Mouse (Mus musculus): ENCODE results near the gene Tldc1.

Gene Tldc1

GRCm38 (mm10) chr8:119801168-119801567, 23.0 kb upstream of the Tldc1 start:
- DNase-seq (ENCODE audit: low spot score): no peak

- no peak for DNase-seq (ENCODE audit: low spot score)
These were observed 20.7 kb upstream of the Tldc1 start for GRCm38 (mm10) chr8:119798965-119799264.

- DNase-seq (ENCODE audit: low spot score): peak; percentile 48
These were observed 20.2 kb upstream of the Tldc1 start for GRCm38 (mm10) chr8:119798170-119798964.

GRCm38 (mm10) chr8:119795651-119796050, 17.4 kb upstream of the Tldc1 start:
- DNase-seq (ENCODE audit: low spot score): no peak

- no peak for DNase-seq (ENCODE audit: low spot score)
These were observed 16.5 kb upstream of the Tldc1 start for GRCm38 (mm10) chr8:119794689-119795088.

- DNase-seq (ENCODE audit: low spot score): peak; percentile 69
These were observed 13.8 kb upstream of the Tldc1 start for GRCm38 (mm10) chr8:119791804-119792704.

- no peak for DNase-seq (ENCODE audit: low spot score)
These were observed 11.4 kb upstream of the Tldc1 start for GRCm38 (mm10) chr8:119789581-119789980.

- no peak for DNase-seq (ENCODE audit: low spot score)
These were observed 10.6 kb upstream of the Tldc1 start for GRCm38 (mm10) chr8:119788607-119789381.

- DNase-seq (ENCODE audit: low spot score): no peak
These were observed 9.1 kb upstream of the Tldc1 start for GRCm38 (mm10) chr8:119787341-119787740.

GRCm38 (mm10) chr8:119786871-119787270, 8.7 kb upstream of the Tldc1 start:
- no peak for DNase-seq (ENCODE audit: low spot score)

GRCm38 (mm10) chr8:119785764-119786405, 7.7 kb upstream of the Tldc1 start:
- no peak for DNase-seq (ENCODE audit: low spot score)

- no peak for DNase-seq (ENCODE audit: low spot score)
These were observed 6.5 kb upstream of the Tldc1 start for GRCm38 (mm10) chr8:119784676-119785075.

GRCm38 (mm10) chr8:119784141-119784574, 5.9 kb upstream of the Tldc1 start:
- no peak for DNase-seq (ENCODE audit: low spot score)

- DNase-seq (ENCODE audit: low spot score): no peak
These were observed 5.4 kb upstream of the Tldc1 start for GRCm38 (mm10) chr8:119783579-119783978.

- no peak for DNase-seq (ENCODE audit: low spot score)
These were observed 4.5 kb upstream of the Tldc1 start for GRCm38 (mm10) chr8:119782715-119783114.

- DNase-seq (ENCODE audit: low spot score): no peak
These were observed 3.0 kb upstream of the Tldc1 start for GRCm38 (mm10) chr8:119781086-119781840.

GRCm38 (mm10) chr8:119780402-119781049, 2.3 kb upstream of the Tldc1 start:
- no peak for DNase-seq (ENCODE audit: low spot score)

- peak; percentile 76 for DNase-seq (ENCODE audit: low spot score)
These were observed 959 bp upstream of the Tldc1 start for GRCm38 (mm10) chr8:119779013-119779737.

GRCm38 (mm10) chr8:119777765-119778164, 451 bp downstream of the Tldc1 start:
- no peak for DNase-seq (ENCODE audit: low spot score)

Data from testis, postnatal 14 days (tissue).